Mouse (Mus musculus) ES-Bruce4 (cell line): ENCODE measurements at regions not wholly inside any gene's neighbourhood (a gene's known extent, or its start where the extent isn't known, plus 50 kb on each side); places are given as distances from the start of the nearest gene placed in this dataset.

Source experiments
- CTCF ChIP-seq: IDR thresholded peaks from one replicate; pipeline ENCODE4 v1.8.1; 2011; ENCODE audit warnings: low read depth, low read length
- POLR2A ChIP-seq: IDR thresholded peaks from one replicate; pipeline ENCODE4 v1.8.1; 2011; ENCODE audit warnings: low read length; ENCODE audit not compliant: insufficient read depth

DNA sequence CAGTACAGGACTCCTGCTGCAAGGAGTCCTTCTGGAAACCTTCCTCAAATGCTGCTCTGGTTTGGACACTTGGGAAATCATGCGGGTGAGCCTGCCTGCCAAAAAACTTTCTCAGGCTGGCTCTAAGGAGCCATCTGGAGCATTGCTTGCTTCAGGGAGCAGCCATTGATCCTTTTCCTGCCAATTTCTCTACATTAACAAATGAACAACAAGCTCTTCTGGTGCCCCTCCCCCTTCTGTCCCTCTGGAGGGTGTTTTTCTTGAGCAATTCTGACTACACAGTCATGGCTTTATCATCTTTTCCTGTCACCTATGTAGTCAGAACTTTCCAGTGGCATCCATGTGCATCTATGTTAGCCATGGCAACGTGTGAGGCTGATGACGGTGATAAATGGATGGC, 84.5 kb downstream of the Fam43a start:
- TF ChIP-seq CTCF (no peak), POLR2A (no peak)
